Mouse (Mus musculus): ENCODE measurements at regions not wholly inside any gene's neighbourhood (a gene's known extent, or its start where the extent isn't known, plus 50 kb on each side); places are given as distances from the start of the nearest gene placed in this dataset.

GRCm38 (mm10) chr13:97546936-97547335, 213.5 kb downstream of the Gm10260 start:
- TF ChIP-seq POLR2A (IDR thresholded peaks at IDR 0.05; ENCODE audit: control insufficient read depth in 1 of 2, insufficient read depth in 1 of 2, low read depth in 1 of 2, low read length in 2 of 2, poor library complexity in 1 of 2): no peak
- no peak for TF ChIP-seq ZC3H11A (IDR thresholded peaks at IDR 0.05; ENCODE audit: low read depth, low read length)
- no peak for TF ChIP-seq POLR2AphosphoS2 (IDR thresholded peaks at IDR 0.05; ENCODE audit: low read length)
- TF ChIP-seq MAFK (IDR thresholded peaks at IDR 0.05; ENCODE audit: borderline replicate concordance, low read depth, low read length): no peak

Measured in MEL (cell line).